Mouse (Mus musculus) megakaryocyte, embryonic 14.5 days (primary cell): Measurements from ENCODE around the gene Osgepl1. TPM values are rescaled to one million over a fixed set of nuclear protein-coding genes. Genes with fewer than 3 reads are reported as not detected.
A peak's percentile ranks its signal among the peaks of the same experiment; 100 is the strongest.
"Not testable (repeated sequence)": the region's sequence is repeated elsewhere in the genome, so short reads cannot be mapped to it uniquely, and the experiment has no call there.

Source experiments
- H3K27me3 ChIP-seq: replicated peaks from 2 replicates; pipeline ENCODE3; 2012; ENCODE audit warnings: inconsistent platforms
- H3K36me3 ChIP-seq: replicated peaks from 2 replicates; pipeline ENCODE3; 2012; ENCODE audit warnings: low read length, inconsistent platforms, mixed read lengths
- H3K4me1 ChIP-seq: 2 replicates; pipeline ENCODE4 v1.6.1; 2012; ENCODE audit warnings: inconsistent platforms
- H3K4me3 ChIP-seq: replicated peaks from 2 replicates; pipeline ENCODE3; 2012; ENCODE audit warnings: moderate library complexity, mild to moderate bottlenecking, inconsistent platforms
- H3K9me3 ChIP-seq: 2 replicates; pipeline ENCODE4 v1.6.1; 2012; ENCODE audit warnings: inconsistent platforms
- FLI1 ChIP-seq: IDR thresholded peaks from 2 replicates; pipeline ENCODE4 v1.6.1; 2012; ENCODE audit warnings: low read length, inconsistent platforms, mixed read lengths
- GATA1 ChIP-seq: IDR thresholded peaks from 3 replicates; pipeline ENCODE4 v1.6.1; 2012; ENCODE audit warnings: mixed read lengths, low read length, inconsistent platforms, borderline replicate concordance
- polyA plus RNA-seq: library from polyadenylated mRNA; stranded (reverse); fragments of >175 nt; gene quantifications from 2 replicates; pipeline ENCODE4 v1.2.3, GENCODE M21; 2012; ENCODE audit warnings: low replicate concordance; ENCODE audit not compliant: insufficient read depth

Osgepl1 gene
- polyA plus RNA-seq = 0.89 TPM in 1 of 2 replicates, not detected in the other

DNA sequence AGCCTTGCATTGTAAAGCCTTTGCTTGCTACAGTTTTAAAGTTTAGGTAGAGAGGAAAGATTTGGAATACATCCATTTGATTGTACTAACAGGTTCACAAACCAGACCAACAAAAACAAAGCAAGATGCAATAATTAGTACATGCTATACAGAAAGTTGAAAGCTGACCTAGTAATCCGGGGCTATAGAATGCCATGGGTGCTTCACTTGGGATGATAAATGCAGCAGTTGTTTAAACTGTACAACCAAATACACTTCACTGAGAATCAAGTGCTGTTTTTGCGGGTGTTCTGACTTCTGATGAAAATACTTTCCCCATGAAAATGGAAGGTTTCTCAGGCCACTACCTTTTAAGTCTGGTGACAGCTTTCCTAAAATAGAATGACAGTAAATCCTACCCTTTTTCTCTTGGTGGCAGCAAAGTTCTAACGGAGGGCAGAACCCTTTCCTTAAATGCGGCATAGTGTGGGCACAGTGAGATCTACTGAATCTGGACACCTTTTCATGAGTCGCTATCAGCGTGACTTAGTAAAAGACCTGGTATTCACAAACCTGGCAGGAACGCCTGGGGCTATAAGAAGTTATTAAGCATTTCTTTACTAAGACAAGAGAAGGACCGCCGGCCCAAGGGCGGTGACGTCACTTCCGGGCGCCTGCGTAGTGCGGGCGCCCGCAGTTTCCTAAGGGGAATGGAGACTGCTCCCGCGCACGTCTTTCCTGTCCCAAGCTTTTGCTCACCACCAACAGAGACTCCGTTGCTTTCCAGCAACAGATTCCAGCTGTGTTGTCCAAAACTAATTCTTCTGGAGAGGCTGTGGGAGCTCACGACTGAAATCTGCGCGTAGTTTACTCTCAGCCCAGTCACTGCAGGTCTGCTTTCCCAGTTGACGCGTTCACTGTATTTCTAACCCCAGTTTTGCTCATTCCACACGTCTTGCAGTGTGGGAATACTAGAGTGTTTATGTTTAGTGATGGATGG, at the start of gene Osgepl1:
Osgepl1 (plus strand) TSS at position 636 of the 979 bp plus-strand sequence.
- peaks cover 50% of the 10 kb centered on the region for H3K36me3 ChIP-seq
- no peaks in the 10 kb centered on the region for H3K27me3 ChIP-seq
- TF ChIP-seq FLI1 = peak; percentile 60; the same call in 1 of the 2 replicates
- no peak for TF ChIP-seq GATA1
- peaks cover 31% of the 10 kb centered on the region for H3K4me1 ChIP-seq
- peak within 1 kb of the TSS; percentile 95 for H3K4me3 ChIP-seq
- no peaks in the 10 kb centered on the region for H3K9me3 ChIP-seq

DNA sequence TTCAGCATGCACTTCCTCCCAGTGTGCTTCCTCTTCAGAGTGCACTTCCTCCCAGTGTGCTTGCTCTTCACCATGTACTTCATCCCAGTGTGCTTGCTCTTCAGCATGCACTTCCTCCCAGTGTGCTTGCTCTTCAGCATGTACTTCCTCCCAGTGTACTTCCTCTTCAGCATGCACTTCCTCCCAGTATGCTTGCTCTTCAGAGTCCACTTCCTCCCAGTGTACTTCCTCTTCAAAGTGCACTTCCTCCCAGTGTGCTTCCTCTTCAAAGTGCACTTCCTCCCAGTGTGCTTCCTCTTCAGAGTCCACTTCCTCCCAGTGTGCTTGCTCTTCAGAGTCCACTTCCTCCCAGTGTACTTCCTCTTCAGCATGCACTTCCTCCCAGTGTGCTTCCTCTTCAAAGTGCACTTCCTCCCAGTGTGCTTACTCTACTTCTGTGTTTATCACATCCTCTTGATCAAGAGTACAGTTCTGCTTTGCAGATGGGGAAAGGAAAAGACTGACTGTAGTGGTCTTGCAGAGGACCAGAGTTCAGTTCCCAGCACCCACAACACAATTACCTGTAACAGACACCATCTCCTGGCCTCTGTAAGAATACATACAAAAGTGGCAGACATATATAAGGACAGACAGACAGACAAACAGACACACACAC, 48.3 kb upstream of the Osgepl1 start:
- not testable (repeated sequence) for H3K4me3 ChIP-seq, H3K9me3 ChIP-seq, H3K27me3 ChIP-seq, H3K4me1 ChIP-seq
- H3K36me3 ChIP-seq = peaks cover 17% of the 10 kb centered on the region

DNA sequence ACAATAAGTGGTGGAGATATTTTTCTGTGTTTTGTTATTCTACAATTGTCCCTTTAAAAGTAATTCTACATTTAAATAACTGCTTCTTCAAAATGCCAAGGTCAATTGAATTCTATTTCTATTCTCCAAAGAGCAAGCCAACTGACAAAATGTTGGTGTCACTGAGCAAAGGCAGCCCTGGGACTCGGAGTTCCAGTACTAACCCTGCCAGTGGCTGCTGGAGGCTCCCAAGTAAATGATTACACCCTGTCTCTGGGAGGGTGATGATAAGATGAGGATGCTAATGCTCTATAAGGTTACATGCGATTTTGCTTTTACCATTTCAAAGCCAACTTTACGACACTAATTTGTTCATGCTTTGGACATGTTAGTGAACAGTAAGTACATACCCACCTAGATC, 43.5 kb upstream of the Osgepl1 start:
- Histone ChIP-seq H3K4me1 (no peaks in the 10 kb centered on the region; the same call in 1 of the 2 replicates), H3K4me3 (no peak overlapping the region), H3K36me3 (peaks cover 38% of the 10 kb centered on the region), H3K9me3 (peaks cover 4% of the 10 kb centered on the region), H3K27me3 (no peaks in the 10 kb centered on the region)
- TF ChIP-seq GATA1 (no peak), FLI1 (no peak)

DNA sequence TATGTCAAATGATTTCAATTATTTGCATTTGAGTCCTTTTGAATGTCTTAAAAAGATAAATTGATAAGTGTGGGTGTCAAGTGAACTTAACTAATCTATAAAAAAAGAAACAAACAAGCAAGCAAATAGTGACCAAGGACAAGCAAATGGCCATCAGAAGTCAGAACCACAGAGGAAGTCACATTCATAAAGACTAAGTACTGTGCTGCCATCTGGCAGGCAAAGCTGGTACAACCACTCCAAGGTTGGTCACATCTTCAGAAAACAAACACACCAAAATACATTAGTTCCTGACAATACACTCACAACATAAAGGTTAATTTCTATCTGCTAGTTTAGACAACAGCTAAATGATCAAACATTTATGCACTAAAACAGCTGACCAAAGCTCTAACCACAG, 40.8 kb upstream of the Osgepl1 start:
- Histone ChIP-seq H3K4me1 (no peaks in the 10 kb centered on the region; the same call in 1 of the 2 replicates), H3K9me3 (no peaks in the 10 kb centered on the region), H3K4me3 (no peak overlapping the region), H3K36me3 (peaks cover 32% of the 10 kb centered on the region), H3K27me3 (no peaks in the 10 kb centered on the region)
- TF ChIP-seq GATA1 (no peak), FLI1 (no peak)

GRCm38 (mm10) chr1:53291197-53291596, 22.2 kb upstream of the Osgepl1 start:
- peaks cover 23% of the 10 kb centered on the region for H3K36me3 ChIP-seq
- TF ChIP-seq GATA1 (no peak), FLI1 (no peak)

DNA sequence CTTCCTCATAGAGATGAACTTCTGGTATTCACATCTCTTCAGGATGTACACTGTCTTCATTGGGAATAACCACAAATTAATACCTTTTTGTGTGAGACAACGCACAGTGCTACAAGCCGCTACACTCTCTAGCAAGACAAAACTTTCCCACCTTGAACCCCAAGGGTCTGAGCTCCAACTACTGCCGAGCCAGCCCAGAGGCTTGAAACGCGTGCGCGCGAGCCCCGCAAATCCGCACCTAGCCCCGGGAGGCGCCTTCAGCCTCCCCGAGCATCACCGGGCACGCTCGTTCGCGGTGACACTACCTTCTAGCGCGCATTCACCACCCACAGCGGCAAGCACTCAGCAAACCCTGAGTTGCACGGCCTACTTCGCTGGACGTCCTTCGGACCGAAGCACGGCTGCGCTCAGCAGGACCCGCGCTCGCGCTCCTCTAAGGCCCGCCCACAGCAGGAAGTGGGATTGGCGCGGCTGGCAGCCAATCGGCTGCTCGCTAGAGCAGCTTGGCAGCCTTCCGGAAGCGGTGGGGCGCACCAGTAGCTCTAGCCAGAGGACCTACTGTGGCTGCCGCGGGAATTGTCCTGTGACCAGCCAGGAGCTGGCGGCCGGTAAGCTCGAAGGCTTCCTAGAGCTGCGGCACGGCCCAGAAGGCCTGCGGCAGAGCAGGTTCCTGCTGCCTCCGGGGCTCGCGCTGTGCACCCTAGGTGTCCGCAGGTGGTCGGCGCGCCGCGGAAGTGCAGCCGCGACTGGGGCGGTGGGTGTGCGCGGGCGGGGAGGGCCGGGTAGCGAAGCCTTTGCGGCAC, 16.6 kb upstream of the Osgepl1 start, which contains the start of the genes Pms1, Ormdl1 and Gm28778:
Pms1 (minus strand) TSS at position 438 of the 803 bp plus-strand sequence.
Ormdl1 (plus strand) TSS at position 515 of the 803 bp plus-strand sequence.
Gm28778 (plus strand) TSS at position 531 of the 803 bp plus-strand sequence.
- no peak for TF ChIP-seq GATA1
- TF ChIP-seq FLI1 = no peak
- H3K36me3 ChIP-seq = peaks cover 32% of the 10 kb centered on the region
- H3K4me1 ChIP-seq = peaks cover 57% of the 10 kb centered on the region
- H3K4me3 ChIP-seq = peak within 1 kb of the TSS; percentile 99
- no peaks in the 10 kb centered on the region for H3K27me3 ChIP-seq
- no peaks in the 10 kb centered on the region for H3K9me3 ChIP-seq

More at GRCm38 (mm10) chr1:53291197-53291596, 22.2 kb upstream of the Osgepl1 start:
- peaks cover 38% of the 10 kb centered on the region for H3K4me1 ChIP-seq
- H3K4me3 ChIP-seq = no peak overlapping the region
- H3K27me3 ChIP-seq = no peaks in the 10 kb centered on the region
- H3K9me3 ChIP-seq = no peaks in the 10 kb centered on the region

DNA sequence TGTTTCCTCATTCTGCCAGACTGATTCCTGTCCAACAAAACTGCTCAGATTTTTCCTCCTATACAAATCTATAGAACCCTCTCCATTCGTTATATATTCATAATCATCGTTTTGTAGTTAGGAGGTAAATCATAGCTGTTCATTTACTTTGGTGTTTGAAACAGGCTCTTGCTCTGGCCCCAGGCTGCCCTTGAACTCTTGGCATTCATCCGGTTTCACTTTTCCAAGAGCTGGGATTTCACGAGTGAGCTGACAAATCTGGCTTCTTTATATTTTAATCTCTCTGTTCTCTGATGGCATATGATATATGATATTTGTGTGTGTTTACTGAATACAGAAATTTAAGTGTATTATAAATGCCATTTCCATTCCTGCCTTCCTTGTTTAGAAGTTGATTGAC, 12.9 kb upstream of the Osgepl1 start:
- Histone ChIP-seq H3K27me3 (no peaks in the 10 kb centered on the region), H3K36me3 (peaks cover 63% of the 10 kb centered on the region), H3K4me1 (peaks cover 42% of the 10 kb centered on the region), H3K4me3 (no peak overlapping the region), H3K9me3 (no peaks in the 10 kb centered on the region)
- TF ChIP-seq GATA1 = no peak
- TF ChIP-seq FLI1 = no peak

DNA sequence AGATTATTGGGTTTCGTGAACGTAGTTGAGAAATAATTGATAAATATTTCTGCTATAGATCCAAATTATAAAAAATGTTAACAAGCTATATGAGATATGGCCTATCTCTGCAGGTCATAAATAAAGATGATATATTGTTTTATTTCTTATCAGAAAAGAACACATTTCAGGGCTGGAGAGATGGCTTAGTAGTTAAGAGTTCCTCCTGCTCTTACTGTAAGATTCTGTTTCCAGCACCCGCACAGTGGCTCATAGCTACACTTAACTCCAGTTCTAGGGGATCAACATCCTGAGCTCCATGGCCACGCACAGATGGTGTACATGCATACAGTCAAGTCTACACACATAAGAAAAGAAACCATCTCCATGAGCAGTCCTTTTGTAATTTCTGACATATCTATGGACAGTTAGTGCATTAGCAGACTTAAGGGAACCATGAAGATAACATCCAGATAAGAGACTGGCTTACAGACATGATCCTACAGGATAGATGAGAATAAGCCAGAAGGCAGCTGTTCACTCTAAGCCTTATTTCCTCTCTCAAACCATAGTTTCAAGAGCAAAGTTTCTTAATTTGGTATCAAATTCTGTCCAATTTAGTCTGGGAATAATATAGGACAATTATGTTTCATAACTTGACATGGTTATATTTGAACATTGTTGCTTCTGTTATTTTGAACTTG, 8.4 kb downstream of the Osgepl1 start:
- H3K36me3 ChIP-seq = peaks cover 83% of the 10 kb centered on the region
- H3K27me3 ChIP-seq = no peaks in the 10 kb centered on the region
- H3K9me3 ChIP-seq = no peaks in the 10 kb centered on the region
- H3K4me1 ChIP-seq = peaks cover 19% of the 10 kb centered on the region
- TF ChIP-seq GATA1 (no peak), FLI1 (no peak)
- no peak overlapping the region for H3K4me3 ChIP-seq

- no peaks in the 10 kb centered on the region for H3K9me3 ChIP-seq
- TF ChIP-seq FLI1 (no peak), GATA1 (no peak)
- H3K4me1 ChIP-seq = peaks cover 17% of the 10 kb centered on the region
- H3K27me3 ChIP-seq = no peaks in the 10 kb centered on the region
- no peak overlapping the region for H3K4me3 ChIP-seq
- H3K36me3 ChIP-seq = peaks cover 72% of the 10 kb centered on the region
Measured at GRCm38 (mm10) chr1:53323254-53323653, 9.8 kb downstream of the Osgepl1 start.
